Mouse (Mus musculus) central nervous system, embryonic 11.5 days (tissue): ENCODE results near the gene Padi6. TPM values are rescaled to one million over a fixed set of nuclear protein-coding genes. Genes with fewer than 3 reads are reported as not detected.

ENCODE experiments used
- polyA plus RNA-seq: library from polyadenylated mRNA; depleted of rRNA; stranded (reverse); fragments of >200 nt; gene quantifications from 2 replicates; pipeline ENCODE4 v1.2.3, GENCODE M21; 2012; rRNA removed

Gene Padi6
- not detected in 2 replicates for polyA plus RNA-seq

GRCm38 (mm10) chr4:140742543-140742942 lies at the start of gene Padi6:
TSS of gene Padi6 (minus strand) at chr4:140742643.

GRCm38 (mm10) chr4:140774025-140774800 lies 31.8 kb upstream of the Padi6 start, which contains the start of gene Padi4:
TSS of gene Padi4 (minus strand) at chr4:140774236.

GRCm38 (mm10) chr4:140700269-140701018 lies 42.0 kb downstream of the Padi6 start, which contains the start of gene Rcc2:
TSS of gene Rcc2 (plus strand) at chr4:140700541.

Other genes with a start within 250 kb of the Padi6 start
- gene Arhgef10l, start 76.6 kb downstream of the Padi6 start, polyA plus RNA-seq, result 24.4 and 53.5 TPM in 2 replicates
- gene Rcc2, start 42.1 kb downstream of the Padi6 start, polyA plus RNA-seq, result 171 and 202 TPM in 2 replicates
- 0.42 and 0.46 TPM in 2 replicates for gene Padi4, start 31.6 kb upstream of the Padi6 start, polyA plus RNA-seq
- gene Padi3, start 68.0 kb upstream of the Padi6 start, polyA plus RNA-seq, result 0.12 and 0.17 TPM in 2 replicates
- 0.11 and 0.14 TPM in 2 replicates for gene Padi1, start 103.1 kb upstream of the Padi6 start, polyA plus RNA-seq
- 0.71 and 1.1 TPM in 2 replicates for gene Padi2, start 163.7 kb upstream of the Padi6 start, polyA plus RNA-seq
- 236 and 247 TPM in 2 replicates for gene Sdhb, start 218.6 kb upstream of the Padi6 start, polyA plus RNA-seq
- 73.2 and 75.5 TPM in 2 replicates for gene Atp13a2, start 244.2 kb upstream of the Padi6 start, polyA plus RNA-seq